Mouse (Mus musculus): ENCODE data around the gene Zmynd10. TPM values are rescaled to one million over a fixed set of nuclear protein-coding genes. Genes with fewer than 3 reads are reported as not detected.
"Not testable (repeated sequence)": the region's sequence is repeated elsewhere in the genome, so short reads cannot be mapped to it uniquely, and the experiment has no call there.

Gene Zmynd10
- polyA plus RNA-seq, 1 experiment from 2014 or later: 1.7 TPM

- Histone ChIP-seq H3K27me3 (no peaks in the 10 kb centered on the region), H3K9ac (replicated peaks) (0 out of 2 replicates have a peak overlapping the region, but pooled peaks have one; percentile 85), H3K4me2 (peak overlapping the region; percentile 89), H3K4me1 (replicated peaks) (peaks cover 45% of the 10 kb centered on the region), H3K9me3 (no peaks in the 10 kb centered on the region), H3K27ac (no peak overlapping the region), H3K4me3 (replicated peaks) (peak overlapping the region; percentile 75), H3K36me3 (peaks cover 51% of the 10 kb centered on the region)
- WGBS: 81% methylated on average over 3 of the region's 3 CpGs
- ATAC-seq (ENCODE audit: insufficient number of reproducible peaks, insufficient read depth, low FRiP score, low TSS enrichment, low read depth): no peak
Measured at GRCm38 (mm10) chr9:107556346-107556745, 9.2 kb downstream of the Zmynd10 start.

GRCm38 (mm10) chr9:107563029-107563581 lies 16.0 kb downstream of the Zmynd10 start, which contains the start of gene Tusc2:
Gene Tusc2, plus strand, starts transcription at chr9:107563255.
- peak within 1 kb of the TSS; percentile 91 for H3K4me3 ChIP-seq (replicated peaks)
- WGBS: under 1% methylated on average over 46 of the region's 46 CpGs
- H3K4me1 ChIP-seq (replicated peaks): peaks cover 35% of the 10 kb centered on the region
- no peaks in the 10 kb centered on the region for H3K27me3 ChIP-seq
- H3K36me3 ChIP-seq: peaks cover 68% of the 10 kb centered on the region
- H3K9ac ChIP-seq (replicated peaks): peak within 1 kb of the TSS; percentile 80
- peak within 1 kb of the TSS; percentile 56; the same call in 1 of the 2 replicates for H3K27ac ChIP-seq
- H3K4me2 ChIP-seq: peak within 1 kb of the TSS; percentile 84
- ATAC-seq (ENCODE audit: insufficient number of reproducible peaks, insufficient read depth, low FRiP score, low TSS enrichment, low read depth): peak; percentile 94
- H3K9me3 ChIP-seq: no peaks in the 10 kb centered on the region

- H3K9me3 ChIP-seq; H3K27me3 ChIP-seq; H3K9ac ChIP-seq (replicated peaks); ATAC-seq (ENCODE audit: insufficient number of reproducible peaks, insufficient read depth, low FRiP score, low TSS enrichment, low read depth); H3K4me3 ChIP-seq (replicated peaks): not testable (repeated sequence)
- 49% methylated on average over 5 of the region's 5 CpGs for WGBS
- H3K4me1 ChIP-seq (replicated peaks): peaks cover 44% of the 10 kb centered on the region
- H3K27ac ChIP-seq: peak overlapping the region; percentile 12
- H3K36me3 ChIP-seq: peaks cover 47% of the 10 kb centered on the region
- H3K4me2 ChIP-seq: 0 out of 2 replicates have a peak overlapping the region, but pooled peaks have one; percentile 17
Measured at GRCm38 (mm10) chr9:107565556-107565955, 18.5 kb downstream of the Zmynd10 start.

GRCm38 (mm10) chr9:107566041-107566709 lies 19.1 kb downstream of the Zmynd10 start:
- peaks cover 50% of the 10 kb centered on the region for H3K4me1 ChIP-seq (replicated peaks)
- H3K36me3 ChIP-seq: peaks cover 47% of the 10 kb centered on the region
- no peak overlapping the region for H3K4me3 ChIP-seq (replicated peaks)
- 64% methylated on average over 15 of the region's 15 CpGs for WGBS
- peak overlapping the region; percentile 67; the same call in 1 of the 2 replicates for H3K27ac ChIP-seq
- ATAC-seq (ENCODE audit: insufficient number of reproducible peaks, insufficient read depth, low FRiP score, low TSS enrichment, low read depth): no peak
- H3K9me3 ChIP-seq: no peaks in the 10 kb centered on the region
- H3K27me3 ChIP-seq: no peaks in the 10 kb centered on the region
- H3K9ac ChIP-seq (replicated peaks): no peak overlapping the region
- peak overlapping the region; percentile 8; the same call in 1 of the 2 replicates for H3K4me2 ChIP-seq

GRCm38 (mm10) chr9:107566855-107567254 lies 19.8 kb downstream of the Zmynd10 start:
- H3K4me1 ChIP-seq (replicated peaks): peaks cover 55% of the 10 kb centered on the region
- peak overlapping the region; percentile 96; the same call in 1 of the 2 replicates for H3K4me2 ChIP-seq
- H3K36me3 ChIP-seq: peaks cover 47% of the 10 kb centered on the region
- peak overlapping the region; percentile 81; the same call in 1 of the 2 replicates for H3K4me3 ChIP-seq (replicated peaks)
- no peak for ATAC-seq (ENCODE audit: insufficient number of reproducible peaks, insufficient read depth, low FRiP score, low TSS enrichment, low read depth)
- no peaks in the 10 kb centered on the region for H3K9me3 ChIP-seq
- H3K9ac ChIP-seq (replicated peaks): no peak overlapping the region
- H3K27me3 ChIP-seq: no peaks in the 10 kb centered on the region
- WGBS: 82% methylated on average over 3 of the region's 3 CpGs
- peak overlapping the region; percentile 90 for H3K27ac ChIP-seq

GRCm38 (mm10) chr9:107567702-107568319 lies 20.7 kb downstream of the Zmynd10 start, which contains the start of gene Hyal2:
Gene Hyal2, plus strand, starts transcription at chr9:107567945.
- Histone ChIP-seq H3K27ac (peak within 1 kb of the TSS; percentile 90), H3K36me3 (peaks cover 49% of the 10 kb centered on the region), H3K9me3 (no peaks in the 10 kb centered on the region), H3K4me1 (replicated peaks) (peaks cover 49% of the 10 kb centered on the region), H3K4me3 (replicated peaks) (peak within 1 kb of the TSS; percentile 81), H3K9ac (replicated peaks) (peak within 1 kb of the TSS; percentile 88), H3K27me3 (no peaks in the 10 kb centered on the region), H3K4me2 (peak within 1 kb of the TSS; percentile 96)
- no peak for ATAC-seq (ENCODE audit: insufficient number of reproducible peaks, insufficient read depth, low FRiP score, low TSS enrichment, low read depth)
- WGBS: 7% methylated on average over 18 of the region's 18 CpGs

- ATAC-seq (ENCODE audit: insufficient number of reproducible peaks, insufficient read depth, low FRiP score, low TSS enrichment, low read depth): peak; percentile 77
- H3K9me3 ChIP-seq: no peaks in the 10 kb centered on the region
- peaks cover 57% of the 10 kb centered on the region for H3K36me3 ChIP-seq
- peaks cover 47% of the 10 kb centered on the region for H3K4me1 ChIP-seq (replicated peaks)
- WGBS: under 1% methylated on average over 41 of the region's 41 CpGs
- peak overlapping the region; percentile 81 for H3K4me3 ChIP-seq (replicated peaks)
- H3K27ac ChIP-seq: peak overlapping the region; percentile 90
- H3K9ac ChIP-seq (replicated peaks): peak overlapping the region; percentile 88
- peak overlapping the region; percentile 96 for H3K4me2 ChIP-seq
- no peaks in the 10 kb centered on the region for H3K27me3 ChIP-seq
Measured at GRCm38 (mm10) chr9:107568331-107569261, 21.5 kb downstream of the Zmynd10 start.

- Histone ChIP-seq H3K9me3 (no peaks in the 10 kb centered on the region), H3K4me2 (peak overlapping the region; percentile 96), H3K4me1 (replicated peaks) (peaks cover 40% of the 10 kb centered on the region), H3K4me3 (replicated peaks) (peak overlapping the region; percentile 81), H3K36me3 (peaks cover 61% of the 10 kb centered on the region), H3K27me3 (no peaks in the 10 kb centered on the region), H3K27ac (peak overlapping the region; percentile 90), H3K9ac (replicated peaks) (peak overlapping the region; percentile 88)
- ATAC-seq (ENCODE audit: insufficient number of reproducible peaks, insufficient read depth, low FRiP score, low TSS enrichment, low read depth): peak; percentile 33
- WGBS: 0% methylated on average over 23 of the region's 23 CpGs
Measured at GRCm38 (mm10) chr9:107569270-107569669, 22.2 kb downstream of the Zmynd10 start.

- H3K4me2 ChIP-seq: peak overlapping the region; percentile 96
- peak overlapping the region; percentile 88 for H3K9ac ChIP-seq (replicated peaks)
- H3K27ac ChIP-seq: peak overlapping the region; percentile 90
- H3K36me3 ChIP-seq: peaks cover 61% of the 10 kb centered on the region
- no peaks in the 10 kb centered on the region for H3K27me3 ChIP-seq
- no peaks in the 10 kb centered on the region for H3K9me3 ChIP-seq
- H3K4me3 ChIP-seq (replicated peaks): peak overlapping the region; percentile 81
- H3K4me1 ChIP-seq (replicated peaks): peaks cover 40% of the 10 kb centered on the region
- no peak for ATAC-seq (ENCODE audit: insufficient number of reproducible peaks, insufficient read depth, low FRiP score, low TSS enrichment, low read depth)
- 48% methylated on average over 13 of the region's 13 CpGs for WGBS
Measured at GRCm38 (mm10) chr9:107570016-107570415, 22.9 kb downstream of the Zmynd10 start.

GRCm38 (mm10) chr9:107570845-107571244 lies 23.7 kb downstream of the Zmynd10 start:
- Histone ChIP-seq H3K4me3 (replicated peaks) (peak overlapping the region; percentile 81), H3K27ac (0 out of 2 replicates have a peak overlapping the region, but pooled peaks have one; percentile 4), H3K36me3 (peaks cover 55% of the 10 kb centered on the region)

More at GRCm38 (mm10) chr9:107570845-107571244, 23.7 kb downstream of the Zmynd10 start:
- Histone ChIP-seq H3K4me2 (peak overlapping the region; percentile 96), H3K4me1 (replicated peaks) (peaks cover 43% of the 10 kb centered on the region), H3K9me3 (no peaks in the 10 kb centered on the region), H3K9ac (replicated peaks) (peak overlapping the region; percentile 88), H3K27me3 (no peaks in the 10 kb centered on the region)
- WGBS: 93% methylated on average over 21 of the region's 21 CpGs
- no peak for ATAC-seq (ENCODE audit: insufficient number of reproducible peaks, insufficient read depth, low FRiP score, low TSS enrichment, low read depth)

All from limb, embryonic 12.5 days (tissue).